In genomic region chr3:157695128-157696075, GRCm38 (mm10) we compare ENCODE assay signal across 14 mouse cellular contexts.
DNase-seq lines count a peak whose midpoint lies in the region; ATAC-seq and TF ChIP-seq lines count a peak whose summit lies in the region.
"Had no signal": no experiment of that assay in that cellular context is flagged by ENCODE, and none has a peak within 500 bp of the region (broad histone marks: within the 10 kb centered on the region; RNA-seq: fewer than 3 reads in every experiment).

No protein-coding gene starts in this region.

- TF ChIP-seq CTCF in stomach, postnatal 0 days (IDR thresholded peaks at IDR 0.05; ENCODE audit: low read depth): no peak

- no peak for TF ChIP-seq EP300 in stomach, postnatal 0 days (optimal IDR thresholded peaks at IDR 0.05)

- 84% methylated on average over 19 of the region's 19 CpGs for WGBS in midbrain, embryonic 14.5 days
- 91% methylated on average over 19 of the region's 19 CpGs for WGBS in midbrain, embryonic 10.5 days
- 60% methylated on average over 19 of the region's 19 CpGs for WGBS in stomach, postnatal 0 days

- no peaks in the 10 kb centered on the region for H3K27me3 ChIP-seq in midbrain, embryonic 14.5 days (ENCODE audit: control insufficient read depth, insufficient read depth, low read length)
- H3K27me3 ChIP-seq in midbrain, embryonic 10.5 days (ENCODE audit: low read depth, poor library complexity, severe bottlenecking): no peaks in the 10 kb centered on the region
- no peaks in the 10 kb centered on the region for H3K27me3 ChIP-seq in stomach, postnatal 0 days (ENCODE audit: control insufficient read depth, insufficient read depth, low read length)

- H3K4me3 ChIP-seq in midbrain, embryonic 14.5 days (replicated peaks; ENCODE audit: low read depth, low read length): no peak overlapping the region
- no peak overlapping the region for H3K4me3 ChIP-seq in midbrain, embryonic 10.5 days
- no peak overlapping the region for H3K4me3 ChIP-seq in stomach, postnatal 0 days (ENCODE audit: low read depth, low read length)
- H3K4me3 ChIP-seq: heart, embryonic 10.5 days had no signal

- H3K36me3 ChIP-seq in midbrain, embryonic 14.5 days (ENCODE audit: control insufficient read depth, insufficient read depth, low read length): no peaks in the 10 kb centered on the region
- no peaks in the 10 kb centered on the region for H3K36me3 ChIP-seq in midbrain, embryonic 10.5 days
- no peaks in the 10 kb centered on the region for H3K36me3 ChIP-seq in stomach, postnatal 0 days (ENCODE audit: control insufficient read depth, insufficient read depth, low read length)
- H3K36me3 ChIP-seq: heart, embryonic 10.5 days had no signal

- no peaks in the 10 kb centered on the region for H3K4me1 ChIP-seq in midbrain, embryonic 14.5 days (ENCODE audit: control insufficient read depth, insufficient read depth, low read length)
- no peaks in the 10 kb centered on the region for H3K4me1 ChIP-seq in midbrain, embryonic 10.5 days
- no peaks in the 10 kb centered on the region for H3K4me1 ChIP-seq in stomach, postnatal 0 days (replicated peaks; ENCODE audit: control insufficient read depth, insufficient read depth)
- H3K4me1 ChIP-seq: heart, embryonic 10.5 days had no signal

- peak; percentile 16 to 43 for DNase-seq in adrenal gland, adult (ENCODE audit: inconsistent age in 2 of 2, low spot score in 1 of 2)
- DNase-seq in adrenal gland, postnatal 25 days: no peak
- DNase-seq in midbrain, embryonic 14.5 days: peak; percentile 8
- DNase-seq in midbrain, embryonic 10.5 days (ENCODE audit: low spot score): no peak
- peak; percentile 70 for DNase-seq in kidney, postnatal 14 days
- DNase-seq in stomach, postnatal 0 days (ENCODE audit: low spot score): no peak
- no peak for DNase-seq in cerebellum, postnatal 10 days
- DNase-seq in left cerebral cortex, adult 18-20 months (ENCODE audit: low spot score in 2 of 2): no peak
- DNase-seq: cerebellum, adult 9-10 months; heart, postnatal 36 days; retina, postnatal 1 day; spleen, adult 18-20 months had no signal

- ATAC-seq in midbrain, embryonic 14.5 days (ENCODE audit: low FRiP score, low TSS enrichment): no peak
- 0 out of 2 replicates have a peak, but pooled peaks have one; percentile 38 for ATAC-seq in stomach, postnatal 0 days (ENCODE audit: low FRiP score, low TSS enrichment)
- ATAC-seq: lung, postnatal 0 days had no signal

- H3K9ac ChIP-seq in midbrain, embryonic 14.5 days (replicated peaks; ENCODE audit: low read length): no peak overlapping the region
- no peak overlapping the region for H3K9ac ChIP-seq in stomach, postnatal 0 days (ENCODE audit: low read length)

- H3K4me2 ChIP-seq in midbrain, embryonic 14.5 days (ENCODE audit: low read length): no peak overlapping the region
- H3K4me2 ChIP-seq in stomach, postnatal 0 days (replicated peaks; ENCODE audit: low read depth): no peak overlapping the region

- H3K9me3 ChIP-seq in midbrain, embryonic 14.5 days (ENCODE audit: control insufficient read depth, low read length): no peaks in the 10 kb centered on the region
- no peaks in the 10 kb centered on the region for H3K9me3 ChIP-seq in midbrain, embryonic 10.5 days (replicated peaks)
- no peaks in the 10 kb centered on the region for H3K9me3 ChIP-seq in stomach, postnatal 0 days (ENCODE audit: control insufficient read depth, low read length)
- H3K9me3 ChIP-seq: heart, embryonic 10.5 days had no signal

- H3K27ac ChIP-seq in midbrain, embryonic 14.5 days (replicated peaks; ENCODE audit: low read depth, low read length): no peak overlapping the region
- no peak overlapping the region for H3K27ac ChIP-seq in midbrain, embryonic 10.5 days (replicated peaks)
- no peak overlapping the region for H3K27ac ChIP-seq in stomach, postnatal 0 days (replicated peaks)
- H3K27ac ChIP-seq: heart, embryonic 10.5 days had no signal

Comparison
In these comparisons a context has a peak if more than half of its experiments do, and no peak if none do; other contexts are left out.
1. DNase-seq: peak in adrenal gland, adult (2 of 2), midbrain, embryonic 14.5 days (single experiment) and kidney, postnatal 14 days (single experiment); none in adrenal gland, postnatal 25 days (single experiment), midbrain, embryonic 10.5 days (single experiment), stomach, postnatal 0 days (single experiment), cerebellum, postnatal 10 days (0 of 2) and left cerebral cortex, adult 18-20 months (0 of 2).